Mouse (Mus musculus): Measurements from ENCODE around the gene Ints14.

Gene Ints14

GRCm38 (mm10) chr9:64960117-64960977, at the start of gene Ints14:
Ints14 (plus strand) TSS chr9:64960905.
- peak; percentile 94 for DNase-seq

- DNase-seq = no peak
Observed at GRCm38 (mm10) chr9:64913406-64913805, 47.3 kb upstream of the Ints14 start.

GRCm38 (mm10) chr9:64913973-64914372, 46.7 kb upstream of the Ints14 start:
- no peak for DNase-seq

- no peak for DNase-seq
Observed at GRCm38 (mm10) chr9:64914629-64915028, 46.1 kb upstream of the Ints14 start.

- DNase-seq = no peak
Observed at GRCm38 (mm10) chr9:64918560-64918959, 42.1 kb upstream of the Ints14 start.

- no peak for DNase-seq
Observed at GRCm38 (mm10) chr9:64925771-64926170, 34.9 kb upstream of the Ints14 start.

GRCm38 (mm10) chr9:64926201-64926991, 34.3 kb upstream of the Ints14 start:
- peak; percentile 87 for DNase-seq

GRCm38 (mm10) chr9:64930256-64930655, 30.4 kb upstream of the Ints14 start:
- no peak for DNase-seq

- no peak for DNase-seq
Observed at GRCm38 (mm10) chr9:64931751-64932610, 28.7 kb upstream of the Ints14 start.

GRCm38 (mm10) chr9:64934015-64934754, 26.5 kb upstream of the Ints14 start:
- DNase-seq = no peak

- DNase-seq = peak; percentile 65
Observed at GRCm38 (mm10) chr9:64936508-64936907, 24.2 kb upstream of the Ints14 start.

- no peak for DNase-seq
Observed at GRCm38 (mm10) chr9:64937491-64937890, 23.2 kb upstream of the Ints14 start.

GRCm38 (mm10) chr9:64938535-64938934, 22.2 kb upstream of the Ints14 start:
- no peak for DNase-seq

GRCm38 (mm10) chr9:64939281-64939680, 21.4 kb upstream of the Ints14 start:
- no peak for DNase-seq

- DNase-seq = no peak
Observed at GRCm38 (mm10) chr9:64939790-64940189, 20.9 kb upstream of the Ints14 start.

GRCm38 (mm10) chr9:64940731-64941346, 19.9 kb upstream of the Ints14 start:
- no peak for DNase-seq

- DNase-seq = no peak
Observed at GRCm38 (mm10) chr9:64941650-64942049, 19.1 kb upstream of the Ints14 start.

GRCm38 (mm10) chr9:64943997-64944396, 16.7 kb upstream of the Ints14 start:
- DNase-seq = no peak

GRCm38 (mm10) chr9:64947483-64948095, 13.1 kb upstream of the Ints14 start:
- no peak for DNase-seq

GRCm38 (mm10) chr9:64951161-64951657, 9.5 kb upstream of the Ints14 start, which contains the start of gene Slc24a1:
Slc24a1 (minus strand) TSS chr9:64951607.
- DNase-seq = no peak

- DNase-seq = no peak
Observed at GRCm38 (mm10) chr9:64952055-64952454, 8.7 kb upstream of the Ints14 start.
